Mouse (Mus musculus) kidney, postnatal 25 days (tissue): ENCODE measurements around the gene Tkfc.
"Not testable (repeated sequence)": the region's sequence is repeated elsewhere in the genome, so short reads cannot be mapped to it uniquely, and the experiment has no call there.

ENCODE experiments used
- DNase-seq, 2 experiments: peaks; one replicate each; pipeline ENCODE4 v3.0.0; 2021; ENCODE audit warnings: mixed read lengths in 2 of 2

Gene Tkfc

DNA sequence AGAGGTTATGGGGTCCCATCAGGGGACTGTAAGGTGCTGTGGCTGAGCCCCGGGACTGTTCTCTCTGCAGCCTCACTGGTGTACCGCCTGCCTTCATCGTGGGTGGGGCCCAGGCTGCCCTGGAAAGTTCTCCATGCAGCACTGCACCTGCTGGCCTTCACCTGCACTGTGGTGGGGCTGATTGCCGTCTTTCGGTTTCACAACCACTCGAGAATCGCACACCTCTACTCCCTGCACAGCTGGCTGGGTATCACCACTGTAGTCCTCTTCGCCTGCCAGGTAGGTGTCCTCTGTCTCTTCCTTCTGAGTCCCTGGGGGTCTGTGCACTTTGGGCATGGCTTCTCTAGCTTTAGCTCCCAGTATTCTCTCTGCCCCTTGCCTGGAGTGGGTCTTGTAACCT lies 20.3 kb downstream of the Tkfc start:
- peak in 1 of 2 experiments; percentile 39 for DNase-seq

DNA sequence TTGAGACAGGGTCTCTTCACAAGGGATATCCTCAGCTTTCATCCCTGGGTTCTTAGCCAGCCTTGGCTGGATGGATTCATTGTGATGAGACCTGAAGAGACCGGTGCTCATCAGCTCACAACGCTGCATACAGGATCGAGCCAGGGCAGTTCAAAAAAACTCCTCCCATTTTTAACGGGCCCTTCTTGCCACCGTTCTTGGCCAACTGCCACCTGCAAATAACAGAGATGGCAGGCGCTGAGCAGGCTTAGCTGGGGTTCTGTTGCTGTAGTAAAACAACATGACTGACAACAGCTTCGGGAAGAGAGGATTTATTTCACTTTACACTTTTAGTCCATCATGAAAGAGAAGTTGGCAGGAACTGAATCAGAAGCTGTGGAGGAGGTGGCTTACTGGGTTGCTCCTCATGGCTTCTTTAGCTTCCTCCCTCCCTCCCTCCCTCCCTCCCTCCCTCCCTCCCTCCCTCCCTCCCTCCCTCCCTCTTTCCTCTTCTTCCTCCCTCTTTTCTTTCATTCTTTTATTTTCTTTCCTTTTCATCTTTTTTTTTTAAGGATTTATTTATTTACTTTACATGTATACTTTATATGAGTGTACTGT lies 21.8 kb downstream of the Tkfc start:
- DNase-seq = no peak

DNA sequence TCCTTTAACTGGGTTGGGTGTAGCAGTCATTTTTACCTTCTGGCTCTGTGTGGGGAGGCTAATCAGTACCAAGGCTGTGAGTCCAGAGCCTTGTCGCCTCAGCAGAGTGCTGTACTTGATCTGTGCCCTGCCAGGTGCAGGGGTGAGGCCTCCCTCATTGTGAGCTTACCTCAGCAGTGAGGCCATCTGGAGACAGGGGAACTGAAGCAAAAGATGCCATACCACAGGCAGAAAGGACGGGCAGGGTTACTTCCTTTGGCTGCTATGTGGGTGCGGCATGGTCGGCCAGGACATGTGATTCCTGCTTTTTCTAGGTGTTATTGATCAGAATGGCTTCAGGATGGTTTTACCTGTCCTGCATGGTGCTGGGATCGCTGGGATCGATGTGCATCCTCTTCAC lies 23.5 kb downstream of the Tkfc start:
- no peak for DNase-seq

DNA sequence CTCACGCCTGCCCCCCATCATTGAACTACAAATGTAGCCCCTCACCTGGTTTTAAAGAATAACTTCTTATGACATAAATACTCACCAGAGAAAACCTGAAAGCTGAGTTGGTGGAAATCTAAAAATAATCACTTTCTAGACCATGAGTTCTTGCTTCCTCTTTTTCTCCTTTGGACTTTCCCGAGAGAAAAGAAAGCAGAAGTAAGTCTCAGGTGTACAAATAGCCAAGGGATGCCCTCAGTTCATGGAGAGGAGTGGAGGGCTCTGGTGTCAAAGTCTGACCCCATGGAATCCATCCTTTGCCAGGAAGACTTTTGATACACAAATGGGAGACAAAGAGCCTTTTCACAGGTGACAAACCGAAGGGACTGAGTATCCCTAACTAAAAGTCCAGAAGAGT lies 24.7 kb downstream of the Tkfc start:
- DNase-seq = no peak

DNA sequence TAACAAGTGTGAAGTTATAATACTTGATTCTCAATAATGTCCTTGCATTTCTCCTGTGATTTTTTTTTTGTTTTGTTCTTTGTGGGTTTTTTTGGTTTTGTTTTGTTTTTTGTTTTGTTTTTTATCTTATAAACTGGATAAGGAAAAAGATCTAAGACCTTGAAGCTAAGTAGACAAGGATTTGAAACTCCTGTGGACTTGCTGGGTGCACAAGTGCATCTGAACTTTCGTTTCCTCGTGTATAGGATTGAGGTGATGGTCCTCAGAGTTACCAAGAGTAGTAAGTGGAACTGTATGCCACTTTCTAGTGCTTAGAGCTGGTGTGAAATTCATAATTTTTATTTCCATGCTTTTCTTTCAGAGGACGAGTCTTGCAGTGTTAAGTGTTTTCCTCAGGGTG lies 25.4 kb downstream of the Tkfc start:
- no peak for DNase-seq

DNA sequence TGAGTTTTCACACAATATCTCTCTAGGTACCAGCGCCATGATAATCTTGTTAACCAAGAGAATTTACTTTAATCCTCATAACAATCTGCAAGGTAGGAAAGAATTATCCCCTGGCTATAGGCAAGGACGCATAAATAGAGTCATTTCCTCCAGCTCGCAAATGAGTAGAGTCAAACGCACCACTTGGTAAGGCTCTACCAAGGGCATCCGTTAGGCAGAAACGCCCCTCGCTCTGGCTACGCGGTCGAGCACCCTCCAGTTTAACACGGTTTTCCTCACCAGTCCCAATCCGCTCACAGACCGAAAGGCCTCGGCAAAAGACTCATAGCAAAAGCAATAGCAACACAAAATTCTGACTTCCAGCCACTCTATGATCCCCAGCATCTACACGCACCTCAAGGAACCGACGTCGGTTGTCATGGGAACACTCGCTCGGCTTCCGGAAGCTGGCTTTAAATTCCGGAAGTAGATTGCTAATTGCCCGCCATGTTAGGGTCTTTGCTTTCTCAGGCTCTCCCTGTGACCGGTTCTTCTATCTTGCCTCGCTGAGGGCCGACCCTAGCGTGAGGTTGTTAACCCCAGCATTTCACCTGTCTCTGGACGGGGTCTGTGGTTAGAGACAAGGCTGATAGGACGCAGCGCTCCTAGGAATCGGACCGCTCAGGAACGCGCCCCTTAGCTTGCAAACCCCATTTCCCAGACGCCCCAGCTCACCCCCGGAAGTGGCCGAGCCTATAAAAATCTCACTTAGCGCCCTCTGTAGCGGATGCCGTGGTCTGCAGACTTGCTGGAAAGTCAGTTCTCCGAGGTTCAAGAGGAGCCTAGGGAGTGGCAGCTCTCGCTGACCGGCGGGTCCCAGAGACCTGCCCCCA lies 28.5 kb downstream of the Tkfc start, which contains the start of the genes Cyb561a3 and Tmem138:
Cyb561a3 (plus strand) TSS at position 483 of the 872 bp plus-strand sequence.
Tmem138 (minus strand) TSS at position 673 of the 872 bp plus-strand sequence.
- DNase-seq = peak; percentile 93 to 95

DNA sequence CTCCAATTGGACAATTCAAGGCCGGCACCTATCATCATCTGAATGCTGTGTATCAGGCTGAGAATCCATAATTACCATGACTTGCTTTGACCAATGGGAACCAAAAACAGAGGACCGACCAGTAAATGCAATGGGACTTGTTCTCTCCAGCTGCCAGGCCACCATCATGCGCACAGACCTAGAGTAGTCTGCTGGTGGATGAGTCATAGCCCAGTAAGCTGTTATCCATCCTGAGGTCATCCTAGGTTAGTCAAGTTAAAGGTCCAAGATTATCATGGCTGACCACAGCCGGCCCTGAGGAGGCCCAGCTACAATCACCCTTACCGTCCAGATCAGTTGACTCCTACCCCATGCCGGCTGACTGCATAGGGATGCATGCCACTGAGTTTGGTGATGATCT lies 35.8 kb downstream of the Tkfc start:
- DNase-seq = no peak

DNA sequence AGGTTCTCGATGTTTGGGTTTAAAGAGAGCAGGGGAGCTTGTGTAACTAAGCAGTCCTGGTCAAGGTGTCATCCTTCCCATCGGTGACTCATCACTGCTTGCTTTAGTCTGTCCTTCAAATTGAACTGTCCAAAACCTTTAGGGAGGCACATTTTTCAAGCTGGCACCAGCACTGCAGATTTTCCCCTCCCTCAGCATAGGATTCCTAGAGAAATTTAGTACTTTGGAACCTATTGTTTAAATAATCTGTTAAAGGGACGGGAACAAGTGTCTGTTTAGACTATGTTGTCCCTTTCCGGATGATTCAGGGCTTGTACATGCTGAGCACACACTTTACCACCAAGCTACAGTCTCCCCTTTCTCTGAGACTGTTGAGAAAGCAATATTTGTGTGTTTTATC lies 40.2 kb downstream of the Tkfc start:
- no peak for DNase-seq

DNA sequence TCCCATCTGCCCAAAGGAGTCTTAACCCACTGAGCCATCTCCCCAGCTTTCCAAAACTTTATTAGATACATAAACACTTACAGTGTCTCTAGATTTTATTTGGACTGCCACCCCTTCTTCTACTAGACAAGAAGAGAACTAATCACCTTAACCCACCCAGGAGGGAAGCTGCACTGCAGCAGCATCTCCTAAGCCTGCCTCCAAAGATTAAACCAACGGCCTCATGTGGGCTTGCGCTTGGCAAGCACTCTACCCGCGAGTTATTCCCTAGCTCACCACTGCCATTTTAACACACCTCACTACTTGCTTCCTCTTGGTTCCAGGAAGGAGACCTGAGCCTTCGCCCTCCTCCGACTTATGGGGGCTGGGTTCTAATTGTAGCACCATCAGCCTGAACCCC lies 41.2 kb downstream of the Tkfc start:
- no peak for DNase-seq

DNA sequence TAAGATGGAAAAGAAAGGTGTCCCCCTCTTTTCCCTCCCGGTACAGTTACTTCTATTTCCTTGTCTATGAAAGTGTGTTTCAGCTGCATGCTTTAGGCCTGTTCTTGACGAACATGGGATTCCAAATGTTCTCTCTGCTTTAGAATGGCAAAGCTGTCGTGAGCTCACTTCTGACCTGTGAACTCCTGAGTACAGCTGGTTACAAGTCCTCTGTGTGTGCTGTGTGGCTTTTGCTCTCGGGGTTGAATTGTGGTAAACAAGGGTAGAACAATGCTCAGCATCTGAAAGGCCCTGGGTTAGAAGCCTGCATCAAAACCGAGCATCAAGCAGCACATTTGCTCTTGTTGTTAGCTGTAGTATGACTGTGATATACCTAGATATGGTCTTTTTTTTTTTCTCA lies 43.1 kb downstream of the Tkfc start:
- DNase-seq = no peak

DNA sequence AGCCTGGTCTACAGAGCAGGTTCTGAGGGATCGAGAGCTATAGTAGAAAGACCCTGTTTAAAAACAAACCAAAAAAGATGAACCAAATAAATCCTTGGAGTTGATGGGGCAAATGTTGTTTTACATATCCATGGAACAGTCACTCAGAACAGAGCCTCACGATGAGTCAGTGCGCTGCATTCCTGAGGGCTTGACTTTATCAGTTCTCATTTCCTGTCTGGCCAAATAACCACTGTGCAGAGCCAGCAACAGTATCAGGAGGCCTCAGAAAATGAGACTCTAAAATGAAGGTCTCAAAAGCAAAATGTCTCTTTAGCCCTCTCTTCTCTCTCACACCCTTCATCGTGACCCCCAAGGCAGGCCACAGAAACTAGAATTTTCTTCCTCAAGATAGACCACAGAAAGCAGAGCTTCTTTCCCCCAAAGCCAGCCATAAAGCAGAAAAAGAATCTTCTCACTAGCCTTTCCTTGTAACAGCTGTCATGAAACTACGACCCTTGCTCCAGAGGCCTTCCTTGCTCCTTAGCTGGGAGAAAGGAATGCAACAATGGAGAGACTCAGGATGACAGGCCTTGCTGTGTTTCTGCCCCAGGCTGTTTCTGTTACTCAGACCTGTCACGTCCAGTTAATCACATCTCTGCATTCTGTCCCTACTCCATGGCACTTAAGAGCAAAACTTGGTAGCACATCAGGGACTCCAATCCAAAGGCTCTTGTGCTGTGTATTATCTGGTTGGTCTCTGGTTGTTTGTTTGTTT lies 43.7 kb downstream of the Tkfc start:
- DNase-seq = peak in 1 of 2 experiments; percentile 15

DNA sequence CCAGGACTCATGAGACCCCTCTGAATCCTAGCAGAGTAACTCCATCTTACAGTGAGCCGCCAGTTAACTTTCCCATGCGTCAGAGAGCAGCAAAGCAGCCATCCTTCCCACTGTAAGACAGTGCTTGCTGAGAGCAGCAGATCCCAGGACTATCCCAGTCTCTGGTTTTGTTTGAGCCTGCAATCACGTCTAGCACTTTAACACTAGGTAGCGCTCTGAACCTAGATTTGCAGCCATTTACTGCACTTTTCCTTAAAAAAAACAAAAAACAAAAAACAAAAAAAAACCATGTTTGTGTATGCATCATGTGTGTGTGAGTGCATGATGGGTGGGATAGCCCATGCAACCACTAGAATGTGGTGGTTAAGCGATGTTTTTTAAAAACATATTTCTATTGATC lies 45.3 kb downstream of the Tkfc start:
- DNase-seq = peak in 1 of 2 experiments; percentile 32

DNA sequence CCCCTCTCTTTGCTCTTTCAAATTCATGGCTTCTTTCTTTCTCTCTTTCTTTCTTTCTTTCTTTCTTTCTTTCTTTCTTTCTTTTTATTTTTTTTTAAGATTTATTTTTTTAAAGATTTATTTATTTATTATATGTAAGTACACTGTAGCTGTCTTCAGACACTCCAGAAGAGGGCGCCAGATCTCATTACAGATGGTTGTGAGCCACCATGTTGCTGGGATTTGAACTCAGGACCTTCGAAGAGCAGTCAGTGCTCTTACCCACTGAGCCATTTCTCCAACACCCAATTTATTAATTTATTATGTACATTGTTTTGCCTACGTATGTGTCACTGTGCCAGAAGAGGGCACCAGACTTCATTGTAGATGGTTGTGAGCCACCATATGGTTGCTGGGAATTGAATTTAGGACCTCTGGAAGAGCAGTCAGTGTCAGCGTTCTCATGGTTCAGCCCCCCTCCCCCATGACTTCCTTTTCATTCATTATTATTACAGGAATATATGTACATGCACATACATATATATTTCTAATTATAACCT lies 47.5 kb downstream of the Tkfc start:
- DNase-seq = not testable (repeated sequence)

DNA sequence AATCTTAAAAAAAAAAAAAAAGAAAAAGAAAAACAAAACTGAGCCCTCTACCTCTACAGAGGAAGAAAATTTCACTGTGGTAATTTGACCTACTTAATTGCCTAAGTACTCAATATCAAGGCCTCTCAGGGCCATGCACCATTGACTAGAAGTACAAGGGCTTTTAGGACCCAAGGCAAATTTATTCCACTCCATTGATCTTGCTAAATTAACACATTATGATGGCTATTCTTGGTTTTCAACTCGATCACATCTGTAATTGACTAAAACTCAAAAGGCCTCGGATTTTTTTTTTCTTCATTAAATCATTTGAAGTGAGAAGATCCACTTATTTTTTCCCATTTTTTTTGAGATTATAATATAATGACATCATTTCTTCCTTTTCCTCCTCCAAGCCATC lies 48.0 kb downstream of the Tkfc start:
- DNase-seq = no peak

DNA sequence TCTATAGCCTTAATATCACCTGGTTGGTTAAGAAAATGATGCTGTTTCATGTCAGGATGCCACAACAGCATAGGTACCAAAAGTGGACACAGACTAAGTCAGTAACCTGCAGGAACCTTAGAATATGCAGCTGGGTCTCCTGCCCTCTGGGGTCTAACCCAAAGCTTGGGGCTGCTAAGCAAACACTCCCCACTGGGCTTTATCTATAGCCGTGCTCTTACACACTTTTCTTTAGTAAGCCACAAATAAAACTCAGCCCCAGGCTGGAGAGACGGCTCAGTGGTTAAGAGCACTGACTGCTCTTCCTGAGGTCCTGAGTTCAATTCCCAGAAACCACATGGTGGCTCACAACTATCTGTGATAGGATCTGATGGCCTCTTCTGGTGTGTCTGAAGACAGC lies 48.5 kb downstream of the Tkfc start:
- no peak for DNase-seq

DNA sequence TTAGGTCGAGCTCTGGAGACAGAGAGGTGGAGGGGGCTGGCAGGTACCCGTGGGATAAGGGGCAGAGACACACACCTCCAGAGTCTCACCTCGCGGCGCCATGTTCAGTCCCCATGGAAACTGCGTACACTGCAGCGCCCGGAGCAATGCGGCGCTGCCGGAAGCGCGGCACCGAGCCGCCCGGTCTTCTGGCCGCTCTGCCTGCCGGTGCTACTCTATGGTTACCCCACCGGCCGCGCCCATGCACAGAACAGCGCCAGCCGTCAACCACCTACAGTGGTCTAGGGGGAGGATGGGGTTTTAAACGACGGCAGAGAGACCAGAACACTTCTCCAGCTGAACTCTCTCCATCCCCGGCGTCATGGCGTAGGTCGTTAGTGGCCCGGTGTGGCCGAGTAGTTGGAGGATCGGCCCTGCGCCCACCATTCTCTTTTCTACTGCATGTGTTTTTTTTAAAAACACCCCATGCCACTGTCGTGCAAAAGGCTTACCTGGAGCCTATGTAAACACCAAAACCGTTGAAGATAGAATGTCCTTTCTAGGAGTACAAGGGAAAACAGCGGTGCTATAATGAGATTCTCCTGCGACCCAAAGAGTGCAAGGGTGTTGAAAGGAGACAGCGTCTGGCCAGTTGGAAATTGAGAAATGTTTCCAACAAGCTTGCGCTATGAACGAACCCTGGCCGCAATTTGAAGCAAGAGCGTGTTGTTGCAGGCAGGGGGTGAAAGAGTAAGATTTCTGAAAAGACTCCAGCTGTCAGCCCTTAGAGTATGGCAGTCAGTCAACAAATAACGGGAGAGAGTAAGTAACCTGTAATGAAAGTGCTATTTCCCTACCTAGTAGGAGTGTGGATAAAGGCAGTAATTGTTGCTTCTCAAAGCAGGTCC lies 49.6 kb downstream of the Tkfc start, which contains the start of gene Tmem216:
Tmem216 (minus strand) TSS at position 615 of the 887 bp plus-strand sequence.
- DNase-seq = peak; percentile 86 to 94

DNA sequence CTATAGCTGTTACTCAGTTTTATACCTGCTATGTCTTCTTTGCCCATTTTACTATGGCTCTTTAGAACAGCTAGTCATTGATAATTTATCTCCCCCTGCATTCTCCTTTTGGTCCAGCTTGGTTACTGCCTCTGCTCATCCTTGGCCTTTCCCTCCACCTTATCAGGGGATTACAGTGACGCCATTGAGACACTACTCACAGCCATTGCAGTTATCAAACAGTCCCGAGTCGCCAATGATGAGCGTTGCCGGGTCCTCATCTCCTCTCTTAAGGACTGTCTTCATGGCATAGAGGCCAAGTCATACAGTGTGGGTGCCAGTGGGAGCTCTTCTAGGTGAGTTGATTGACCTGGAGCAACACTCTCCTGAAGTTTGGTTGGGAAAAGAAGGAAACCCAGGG lies 66.0 kb downstream of the Tkfc start:
- DNase-seq = no peak
